21 mouse cellular contexts compared by ENCODE assay signal in genomic region chr4:116869898-116870297, GRCm38 (mm10).
"Had no signal": no experiment of that assay in that cellular context is flagged by ENCODE, and none has a peak within 500 bp of the region (broad histone marks: within the 10 kb centered on the region; RNA-seq: fewer than 3 reads in every experiment).

No protein-coding gene starts in this region.

- H3K9me3 ChIP-seq: heart, embryonic 10.5 days; heart, embryonic 12.5 days; hindbrain, embryonic 13.5 days; hindbrain, embryonic 15.5 days; limb, embryonic 13.5 days; limb, embryonic 15.5 days; liver, embryonic 12.5 days had no signal

- H3K4me2 ChIP-seq: heart, embryonic 12.5 days; hindbrain, embryonic 13.5 days; hindbrain, embryonic 15.5 days; limb, embryonic 13.5 days; limb, embryonic 15.5 days; liver, embryonic 12.5 days had no signal

- H3K4me3 ChIP-seq: gastrocnemius, adult 2 months; heart, embryonic 10.5 days; heart, embryonic 12.5 days; hindbrain, embryonic 13.5 days; hindbrain, embryonic 15.5 days; limb, embryonic 13.5 days; limb, embryonic 15.5 days; liver, embryonic 12.5 days had no signal

- H3K27ac ChIP-seq: gastrocnemius, adult 2 months; heart, embryonic 10.5 days; hindbrain, embryonic 13.5 days; hindbrain, embryonic 15.5 days; hindbrain, postnatal 0 days; limb, embryonic 13.5 days; limb, embryonic 15.5 days; liver, embryonic 12.5 days had no signal

- H3K36me3 ChIP-seq: heart, embryonic 10.5 days; heart, embryonic 12.5 days; hindbrain, embryonic 13.5 days; hindbrain, embryonic 15.5 days; limb, embryonic 13.5 days; limb, embryonic 15.5 days; liver, embryonic 12.5 days had no signal

- H3K27me3 ChIP-seq: hindbrain, embryonic 13.5 days; hindbrain, embryonic 15.5 days had no signal

- DNase-seq: gastrocnemius, adult 2 months; gastrocnemius, postnatal 10 days; gastrocnemius, postnatal 25 days; heart, adult 18-20 months; heart, postnatal 10 days; kidney, adult 11 months; kidney, adult 8-10 months; kidney, postnatal 10 days; kidney, postnatal 25 days; layer of hippocampus, adult 9-11 months; layer of hippocampus, postnatal 36 days; left cerebral cortex, postnatal 4 days had no signal

- ATAC-seq: hindbrain, postnatal 0 days; intestine, embryonic 16.5 days; liver, embryonic 12.5 days had no signal

- H3K9ac ChIP-seq: heart, embryonic 12.5 days; hindbrain, embryonic 13.5 days; hindbrain, embryonic 15.5 days; limb, embryonic 13.5 days; limb, embryonic 15.5 days; liver, embryonic 12.5 days had no signal

- H3K4me1 ChIP-seq: heart, embryonic 10.5 days; heart, embryonic 12.5 days; hindbrain, embryonic 13.5 days; hindbrain, embryonic 15.5 days; limb, embryonic 13.5 days; limb, embryonic 15.5 days; liver, embryonic 12.5 days had no signal
